Mouse (Mus musculus): ENCODE data around the gene Tmem136.

Tmem136 gene

GRCm38 (mm10) chr9:43078711-43079110, 37.7 kb downstream of the Tmem136 start:
- no peak for DNase-seq (ENCODE audit: low read depth, low spot score)

GRCm38 (mm10) chr9:43076163-43076562, 40.2 kb downstream of the Tmem136 start:
- no peak for DNase-seq (ENCODE audit: low read depth, low spot score)

GRCm38 (mm10) chr9:43074611-43075010, 41.8 kb downstream of the Tmem136 start:
- DNase-seq (ENCODE audit: low read depth, low spot score) = no peak

GRCm38 (mm10) chr9:43071741-43072140, 44.6 kb downstream of the Tmem136 start:
- DNase-seq (ENCODE audit: low read depth, low spot score) = no peak

GRCm38 (mm10) chr9:43071176-43071575, 45.2 kb downstream of the Tmem136 start:
- DNase-seq (ENCODE audit: low read depth, low spot score) = no peak

- no peak for DNase-seq (ENCODE audit: low read depth, low spot score)
Measured at GRCm38 (mm10) chr9:43070566-43070965, 45.8 kb downstream of the Tmem136 start.

- no peak for DNase-seq (ENCODE audit: low read depth, low spot score)
Measured at GRCm38 (mm10) chr9:43070153-43070552, 46.2 kb downstream of the Tmem136 start.

GRCm38 (mm10) chr9:43067896-43068295, 48.5 kb downstream of the Tmem136 start:
- no peak for DNase-seq (ENCODE audit: low read depth, low spot score)

- no peak for DNase-seq (ENCODE audit: low read depth, low spot score)
Measured at GRCm38 (mm10) chr9:43065231-43065630, 51.1 kb downstream of the Tmem136 start.

GRCm38 (mm10) chr9:43061545-43061944, 54.8 kb downstream of the Tmem136 start:
- no peak for DNase-seq (ENCODE audit: low read depth, low spot score)
